In genomic region chr4:48472052-48472791, GRCm38 (mm10) we compare ENCODE assay signal across 8 mouse cellular contexts. TPM values are rescaled to one million over a fixed set of nuclear protein-coding genes. Genes with fewer than 3 reads are reported as not detected.
A peak's percentile ranks its signal among the peaks of the same experiment; 100 is the strongest.
DNase-seq lines count a peak whose midpoint lies in the region; ATAC-seq and TF ChIP-seq lines count a peak whose summit lies in the region.

No protein-coding gene starts in this region.

- WGBS in liver, adult 2 months = 9% methylated on average over 12 of the region's 12 CpGs
- 18% methylated on average over 12 of the region's 12 CpGs for WGBS in hindbrain, embryonic 14.5 days
- 11% methylated on average over 12 of the region's 12 CpGs for WGBS in macrophage (ENCODE audit: missing documents)

- peak; percentile 31 for DNase-seq in liver, adult 2 months (ENCODE audit: extremely low read depth, low read depth, low spot score)
- no peak for DNase-seq in liver
- DNase-seq in c-Kit-negative CD71-positive TER-119-positive erythroid progenitor cells, embryonic 14.5 days (ENCODE audit: low read depth, low spot score) = peak; percentile 8
- no peak for DNase-seq in hindbrain, embryonic 14.5 days (ENCODE audit: low spot score)
- DNase-seq in adrenal gland, adult 18-20 months (ENCODE audit: low spot score in 2 of 2) = no peak
- no peak for DNase-seq in adrenal gland, postnatal 4 days (ENCODE audit: low spot score in 2 of 2)
- DNase-seq in ovary, postnatal 14 days (ENCODE audit: low spot score) = no peak

- peak overlapping the region; percentile 88 for H3K4me3 ChIP-seq in liver, adult 2 months (ENCODE audit: insufficient read depth, low read depth, low read length)
- peak overlapping the region; percentile 89 for H3K4me3 ChIP-seq in hindbrain, embryonic 14.5 days (replicated peaks; ENCODE audit: low read length)
- peak overlapping the region; percentile 78 for H3K4me3 ChIP-seq in macrophage (ENCODE audit: inconsistent target)

- peaks cover 9% of the 10 kb centered on the region for H3K79me2 ChIP-seq in liver, adult 2 months (ENCODE audit: control insufficient read depth, insufficient read depth, low read length)
- H3K79me2 ChIP-seq in macrophage (ENCODE audit: inconsistent target) = peaks cover 38% of the 10 kb centered on the region

- peaks cover 11% of the 10 kb centered on the region for H3K36me3 ChIP-seq in liver, adult 2 months (ENCODE audit: control insufficient read depth, insufficient read depth, low read length)
- peaks cover 13% of the 10 kb centered on the region for H3K36me3 ChIP-seq in hindbrain, embryonic 14.5 days (replicated peaks; ENCODE audit: control insufficient read depth, insufficient read depth)
- peaks cover 16% of the 10 kb centered on the region for H3K36me3 ChIP-seq in macrophage (ENCODE audit: inconsistent target)

- ATAC-seq in hindbrain, embryonic 14.5 days (ENCODE audit: low FRiP score) = no peak

- H3K4me1 ChIP-seq in liver, adult 2 months (ENCODE audit: control insufficient read depth, insufficient read depth, low read length) = peaks cover 12% of the 10 kb centered on the region
- peaks cover 19% of the 10 kb centered on the region for H3K4me1 ChIP-seq in hindbrain, embryonic 14.5 days (replicated peaks; ENCODE audit: control insufficient read depth, insufficient read depth, low read length)

- TF ChIP-seq CTCF in liver, adult 2 months (IDR thresholded peaks at IDR 0.05; ENCODE audit: low read depth, low read length) = no peak

- no peaks in the 10 kb centered on the region for H3K27me3 ChIP-seq in liver, adult 2 months (ENCODE audit: control insufficient read depth, insufficient read depth, low read length)
- no peaks in the 10 kb centered on the region for H3K27me3 ChIP-seq in hindbrain, embryonic 14.5 days (ENCODE audit: control insufficient read depth, insufficient read depth, low read length)

- no peak for TF ChIP-seq POLR2A in liver, adult 2 months (IDR thresholded peaks at IDR 0.05; ENCODE audit: extremely low read depth, insufficient read depth, low read length)

- H3K9me3 ChIP-seq in hindbrain, embryonic 14.5 days (ENCODE audit: control insufficient read depth, low read length) = no peaks in the 10 kb centered on the region

- H3K9ac ChIP-seq in liver, adult 2 months (ENCODE audit: low read depth, low read length) = peak overlapping the region; percentile 85
- H3K9ac ChIP-seq in hindbrain, embryonic 14.5 days = peak overlapping the region; percentile 87

- no peak overlapping the region for H3K27ac ChIP-seq in liver, adult 2 months (replicated peaks; ENCODE audit: insufficient read depth, low read depth, low read length)
- no peak overlapping the region for H3K27ac ChIP-seq in hindbrain, embryonic 14.5 days
- peak overlapping the region; percentile 17; the same call in 1 of the 2 replicates for H3K27ac ChIP-seq in macrophage

- H3K4me2 ChIP-seq in hindbrain, embryonic 14.5 days (replicated peaks) = peak overlapping the region; percentile 96

RNA-seq across cellular contexts. Expression of gene Tex10, which starts 1.0 kb away (rescaled TPM):
- 9.6 and 13.5 TPM in 2 replicates for total RNA-seq in liver, adult 2 months (2014; rRNA removed)
- 4.0 and 4.8 TPM in 2 replicates for polyA plus RNA-seq in liver, adult 2 months (2012; rRNA removed)
- 44.5 and 49.2 TPM in 2 replicates for polyA plus RNA-seq in hindbrain, embryonic 14.5 days (2014; fragmentation: Nextera tagmentation; extraction: Ambion mirVana)
- 10 to 100 TPM; 35.0 to 83.5 (median 52.6) TPM for total RNA-seq in macrophage (2018; cell fraction: chromatin; rRNA removed)
- total RNA-seq in macrophage (2018; cell fraction: cytosol; rRNA removed) = 10 to 100 TPM; 10.8 to 18.2 (median 13.5) TPM
- 10 to 100 TPM; 22.4 to 57.5 (median 39.7) TPM for total RNA-seq in macrophage (2018; cell fraction: nucleus; rRNA removed)
- polyA plus RNA-seq in macrophage (2018) = 14.9 to 27.2 TPM (median 18.6 TPM) in 3 replicates
- 10 to 100 TPM; 17.1 to 28.5 TPM for total RNA-seq in adrenal gland, adult 18-20 months (2021)
- total RNA-seq in adrenal gland, postnatal 4 days (2021) = 10 to 100 TPM; 37.6 to 44.8 TPM

Comparison
In these comparisons a context has a peak if more than half of its experiments do, and no peak if none do; other contexts are left out.
1. DNase-seq: peak in liver, adult 2 months (single experiment) and c-Kit-negative CD71-positive TER-119-positive erythroid progenitor cells, embryonic 14.5 days (single experiment); none in liver (single experiment), hindbrain, embryonic 14.5 days (single experiment), adrenal gland, adult 18-20 months (0 of 2), adrenal gland, postnatal 4 days (0 of 2) and ovary, postnatal 14 days (single experiment).
2. Peak in every context shown above with its lines, with median percentiles within 50 percentile points of each other: H3K4me3 ChIP-seq.